Mouse (Mus musculus) lung, embryonic 15.5 days (tissue): ENCODE data around the gene Galnt9. TPM values are rescaled to one million over a fixed set of nuclear protein-coding genes. Genes with fewer than 3 reads are reported as not detected.

Experiments
- ATAC-seq: fragments of 200-750 bp; cut with Nextera tagmentation; 2 replicates; pipeline ENCODE4 v1.8.0; 2017; ENCODE audit warnings: moderate number of reproducible peaks, borderline replicate concordance; ENCODE audit not compliant: low FRiP score, low TSS enrichment; ENCODE audit errors: extremely low read depth
- H3K27ac ChIP-seq: fragments of 300-500 bp; sonication (generic); 2 replicates; pipeline ENCODE4 v1.5.1; 2015; ENCODE audit warnings: moderate library complexity, mild to moderate bottlenecking, inconsistent platforms
- H3K27me3 ChIP-seq: fragments of 300-500 bp; sonication (generic); 2 replicates; pipeline ENCODE4 v1.6.1; 2015; ENCODE audit warnings: inconsistent platforms
- H3K36me3 ChIP-seq: fragments of 300-500 bp; sonication (generic); 2 replicates; pipeline ENCODE4 v1.6.1; 2015; ENCODE audit warnings: inconsistent platforms
- H3K4me1 ChIP-seq: fragments of 300-500 bp; sonication (generic); 2 replicates; pipeline ENCODE4 v1.6.1; 2015; ENCODE audit warnings: inconsistent platforms
- H3K4me2 ChIP-seq: fragments of 300-500 bp; sonication (generic); 2 replicates; pipeline ENCODE4 v1.6.1; 2015; ENCODE audit warnings: inconsistent platforms, mild to moderate bottlenecking, moderate library complexity
- H3K4me3 ChIP-seq: fragments of 300-500 bp; sonication (generic); 2 replicates; pipeline ENCODE4 v1.5.1; 2015; ENCODE audit warnings: mild to moderate bottlenecking, inconsistent platforms
- H3K9ac ChIP-seq: fragments of 300-500 bp; sonication (generic); 2 replicates; pipeline ENCODE4 v1.6.1; 2015; ENCODE audit warnings: inconsistent platforms
- H3K9me3 ChIP-seq: fragments of 300-500 bp; sonication (generic); 2 replicates; pipeline ENCODE4 v1.6.1; 2016; ENCODE audit warnings: inconsistent platforms
- WGBS: fragments of 180-500 bp; shearing (Covaris S2); methylation state at CpG from one replicate; pipeline ENCODE4 v1.1.7; 2015; 5-methylcytosine and 5-hydroxymethylcytosine counted together
- polyA plus RNA-seq: library from polyadenylated mRNA; unstranded; fragments of >200 nt; fragmentation: Nextera tagmentation; extraction: Ambion mirVana; gene quantifications from 2 replicates; pipeline ENCODE4 v1.2.1, GENCODE M21; 2015

The Galnt9 gene
- polyA plus RNA-seq, 1 experiment from 2014 or later = 0.25 TPM

GRCm38 (mm10) chr5:110596086-110596780 is 52.1 kb downstream of the Galnt9 start:
- H3K36me3 ChIP-seq = no peaks in the 10 kb centered on the region
- 83% methylated on average over 15 of the region's 15 CpGs for WGBS
- H3K27me3 ChIP-seq = no peaks in the 10 kb centered on the region
- no peak overlapping the region for H3K27ac ChIP-seq
- H3K4me2 ChIP-seq = no peak overlapping the region
- no peak overlapping the region for H3K4me3 ChIP-seq
- ATAC-seq = no peak
- H3K9me3 ChIP-seq = no peaks in the 10 kb centered on the region
- no peak overlapping the region for H3K9ac ChIP-seq
- no peaks in the 10 kb centered on the region for H3K4me1 ChIP-seq

DNA sequence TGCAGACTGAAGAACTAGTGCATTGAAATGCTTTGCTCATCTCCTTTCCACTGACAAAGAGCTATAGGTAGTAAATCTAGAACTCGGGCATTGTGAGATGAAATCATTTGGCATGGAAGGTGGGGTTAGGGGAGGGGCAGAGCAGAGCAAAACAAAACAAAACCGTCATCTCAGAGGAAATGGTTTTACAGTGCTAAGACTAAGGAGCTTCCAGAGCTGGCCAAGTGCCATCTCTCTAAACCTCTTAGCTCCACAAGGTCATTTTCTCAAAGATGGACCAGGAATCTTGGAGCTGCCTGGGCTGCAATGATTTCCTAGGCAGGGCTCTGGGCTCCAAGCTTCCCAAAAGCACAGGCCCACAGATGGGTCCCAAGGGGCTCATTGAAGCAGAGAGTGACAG is 53.3 kb downstream of the Galnt9 start:
- no peaks in the 10 kb centered on the region for H3K27me3 ChIP-seq
- WGBS = 29% methylated on average over 2 of the region's 2 CpGs
- no peak overlapping the region for H3K9ac ChIP-seq
- H3K9me3 ChIP-seq = no peaks in the 10 kb centered on the region
- no peak for ATAC-seq
- H3K36me3 ChIP-seq = no peaks in the 10 kb centered on the region
- H3K4me3 ChIP-seq = no peak overlapping the region
- H3K4me1 ChIP-seq = no peaks in the 10 kb centered on the region
- H3K27ac ChIP-seq = no peak overlapping the region
- no peak overlapping the region for H3K4me2 ChIP-seq

GRCm38 (mm10) chr5:110598298-110599095 is 54.3 kb downstream of the Galnt9 start:
- Histone ChIP-seq H3K27me3 (no peaks in the 10 kb centered on the region), H3K4me2 (no peak overlapping the region)
- 21% methylated on average over 12 of the region's 12 CpGs for WGBS

GRCm38 (mm10) chr5:110603016-110603685 is 59.0 kb downstream of the Galnt9 start:
- Histone ChIP-seq H3K4me1 (no peaks in the 10 kb centered on the region), H3K4me2 (no peak overlapping the region), H3K27ac (no peak overlapping the region), H3K9me3 (no peaks in the 10 kb centered on the region), H3K9ac (no peak overlapping the region), H3K4me3 (no peak overlapping the region), H3K27me3 (no peaks in the 10 kb centered on the region), H3K36me3 (no peaks in the 10 kb centered on the region)
- WGBS = 73% methylated on average over 7 of the region's 7 CpGs
- no peak for ATAC-seq

More at GRCm38 (mm10) chr5:110598298-110599095, 54.3 kb downstream of the Galnt9 start:
- Histone ChIP-seq H3K4me3 (no peak overlapping the region), H3K4me1 (no peaks in the 10 kb centered on the region), H3K9ac (no peak overlapping the region), H3K27ac (no peak overlapping the region), H3K36me3 (no peaks in the 10 kb centered on the region), H3K9me3 (no peaks in the 10 kb centered on the region)
- ATAC-seq = no peak

DNA sequence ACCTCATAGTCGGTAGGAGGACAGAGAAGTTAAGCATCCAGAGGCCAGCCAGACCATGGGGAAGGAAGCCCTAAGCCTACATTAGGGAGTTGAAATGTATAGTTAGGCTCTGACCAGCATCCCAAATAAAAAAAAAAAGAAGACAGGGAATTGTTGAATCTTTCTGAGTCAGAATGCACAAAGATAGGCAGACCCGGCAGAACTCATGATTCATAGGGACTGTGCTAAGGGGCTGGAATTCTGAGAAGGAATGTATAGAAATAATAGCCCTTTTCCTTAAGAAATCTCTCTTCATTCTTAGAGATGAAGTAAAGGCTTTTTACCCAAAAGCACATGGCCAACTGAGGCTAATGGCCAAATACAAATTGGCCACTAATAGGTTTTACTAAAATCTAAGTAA is 60.2 kb downstream of the Galnt9 start:
- WGBS = 75% methylated on average over 2 of the region's 2 CpGs
- H3K36me3 ChIP-seq = no peaks in the 10 kb centered on the region
- no peak overlapping the region for H3K27ac ChIP-seq
- no peak for ATAC-seq
- H3K9me3 ChIP-seq = no peaks in the 10 kb centered on the region
- H3K4me3 ChIP-seq = no peak overlapping the region
- no peak overlapping the region for H3K9ac ChIP-seq
- H3K4me2 ChIP-seq = no peak overlapping the region
- no peaks in the 10 kb centered on the region for H3K4me1 ChIP-seq
- no peaks in the 10 kb centered on the region for H3K27me3 ChIP-seq

GRCm38 (mm10) chr5:110605531-110606221 is 61.5 kb downstream of the Galnt9 start:
- Histone ChIP-seq H3K36me3 (no peaks in the 10 kb centered on the region), H3K9ac (no peak overlapping the region), H3K4me2 (no peak overlapping the region), H3K27me3 (no peaks in the 10 kb centered on the region), H3K4me3 (no peak overlapping the region), H3K4me1 (no peaks in the 10 kb centered on the region), H3K9me3 (no peaks in the 10 kb centered on the region), H3K27ac (no peak overlapping the region)
- WGBS = 54% methylated on average over 5 of the region's 5 CpGs
- no peak for ATAC-seq

DNA sequence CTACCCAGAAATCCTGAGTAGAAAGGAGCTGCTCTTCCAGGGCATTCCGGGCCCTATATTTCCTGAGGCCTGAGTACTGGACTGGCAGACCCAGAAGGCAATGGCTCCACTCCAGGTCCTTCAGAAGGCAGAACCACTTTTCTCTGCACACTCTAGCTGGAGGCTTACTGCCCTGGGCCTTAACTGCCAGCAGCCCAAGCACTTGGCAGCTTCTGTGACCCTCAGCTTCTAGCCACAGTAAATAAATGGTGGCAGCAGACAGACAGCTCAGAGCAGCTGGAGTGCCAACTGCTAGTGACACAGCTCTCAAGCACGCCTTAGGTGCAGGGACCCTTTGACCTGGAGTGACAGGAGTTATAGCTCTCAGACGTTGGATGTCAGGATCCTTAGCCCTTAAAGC is 63.6 kb downstream of the Galnt9 start:
- H3K4me2 ChIP-seq = no peak overlapping the region
- 41% methylated on average over 3 of the region's 3 CpGs for WGBS
- ATAC-seq = no peak

GRCm38 (mm10) chr5:110608336-110608735 is 64.2 kb downstream of the Galnt9 start:
- no peak overlapping the region for H3K27ac ChIP-seq
- H3K4me1 ChIP-seq = no peaks in the 10 kb centered on the region
- H3K36me3 ChIP-seq = no peaks in the 10 kb centered on the region
- H3K27me3 ChIP-seq = no peaks in the 10 kb centered on the region
- no peak for ATAC-seq
- H3K4me3 ChIP-seq = no peak overlapping the region
- no peaks in the 10 kb centered on the region for H3K9me3 ChIP-seq
- no peak overlapping the region for H3K4me2 ChIP-seq
- WGBS = 67% methylated on average over 6 of the region's 6 CpGs
- H3K9ac ChIP-seq = no peak overlapping the region

More for the DNA sequence above, 63.6 kb downstream of the Galnt9 start:
- no peaks in the 10 kb centered on the region for H3K9me3 ChIP-seq
- H3K9ac ChIP-seq = no peak overlapping the region
- no peak overlapping the region for H3K27ac ChIP-seq
- no peaks in the 10 kb centered on the region for H3K36me3 ChIP-seq
- H3K4me1 ChIP-seq = no peaks in the 10 kb centered on the region
- H3K27me3 ChIP-seq = no peaks in the 10 kb centered on the region
- H3K4me3 ChIP-seq = no peak overlapping the region

- 62% methylated on average over 8 of the region's 8 CpGs for WGBS
Measured at GRCm38 (mm10) chr5:110608941-110609340, 64.8 kb downstream of the Galnt9 start.

GRCm38 (mm10) chr5:110609425-110609824 is 65.3 kb downstream of the Galnt9 start:
- 80% methylated on average over 3 of the region's 3 CpGs for WGBS
- H3K9me3 ChIP-seq = no peaks in the 10 kb centered on the region
- ATAC-seq = no peak
- no peak overlapping the region for H3K27ac ChIP-seq
- no peaks in the 10 kb centered on the region for H3K36me3 ChIP-seq
- H3K9ac ChIP-seq = no peak overlapping the region
- no peaks in the 10 kb centered on the region for H3K4me1 ChIP-seq
- no peak overlapping the region for H3K4me2 ChIP-seq
- no peak overlapping the region for H3K4me3 ChIP-seq
- no peaks in the 10 kb centered on the region for H3K27me3 ChIP-seq

More at GRCm38 (mm10) chr5:110608941-110609340, 64.8 kb downstream of the Galnt9 start:
- H3K27ac ChIP-seq = no peak overlapping the region
- H3K4me2 ChIP-seq = no peak overlapping the region
- no peaks in the 10 kb centered on the region for H3K27me3 ChIP-seq
- no peak overlapping the region for H3K9ac ChIP-seq
- H3K4me1 ChIP-seq = no peaks in the 10 kb centered on the region
- no peak for ATAC-seq
- no peaks in the 10 kb centered on the region for H3K36me3 ChIP-seq
- no peak overlapping the region for H3K4me3 ChIP-seq
- no peaks in the 10 kb centered on the region for H3K9me3 ChIP-seq

DNA sequence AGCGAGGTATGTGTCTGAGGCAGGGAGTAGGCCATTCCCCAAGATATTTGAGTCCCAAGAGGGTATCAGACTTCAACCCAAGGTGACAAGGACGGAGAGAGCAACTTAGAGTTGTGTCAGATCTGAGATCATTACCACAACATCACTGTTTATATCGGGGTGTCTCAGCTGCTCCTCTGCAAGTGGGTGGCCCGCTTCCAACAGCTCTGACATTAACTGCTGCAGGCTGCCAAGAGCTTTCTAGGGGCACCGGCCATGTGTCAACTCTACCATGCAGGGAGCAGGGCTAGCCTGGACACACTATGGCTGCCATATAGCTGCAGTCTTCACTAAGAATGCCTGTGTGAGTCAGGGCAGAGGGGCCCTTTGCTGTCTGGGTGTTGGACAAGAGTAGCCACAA is 65.7 kb downstream of the Galnt9 start:
- Histone ChIP-seq H3K27me3 (no peaks in the 10 kb centered on the region), H3K4me1 (no peaks in the 10 kb centered on the region), H3K36me3 (no peaks in the 10 kb centered on the region), H3K4me2 (no peak overlapping the region), H3K9ac (no peak overlapping the region), H3K4me3 (no peak overlapping the region), H3K9me3 (no peaks in the 10 kb centered on the region), H3K27ac (no peak overlapping the region)
- ATAC-seq = no peak
- 63% methylated on average over 5 of the region's 5 CpGs for WGBS
